ENCODE assay signal across 9 mouse cellular contexts in the genomic region with DNA sequence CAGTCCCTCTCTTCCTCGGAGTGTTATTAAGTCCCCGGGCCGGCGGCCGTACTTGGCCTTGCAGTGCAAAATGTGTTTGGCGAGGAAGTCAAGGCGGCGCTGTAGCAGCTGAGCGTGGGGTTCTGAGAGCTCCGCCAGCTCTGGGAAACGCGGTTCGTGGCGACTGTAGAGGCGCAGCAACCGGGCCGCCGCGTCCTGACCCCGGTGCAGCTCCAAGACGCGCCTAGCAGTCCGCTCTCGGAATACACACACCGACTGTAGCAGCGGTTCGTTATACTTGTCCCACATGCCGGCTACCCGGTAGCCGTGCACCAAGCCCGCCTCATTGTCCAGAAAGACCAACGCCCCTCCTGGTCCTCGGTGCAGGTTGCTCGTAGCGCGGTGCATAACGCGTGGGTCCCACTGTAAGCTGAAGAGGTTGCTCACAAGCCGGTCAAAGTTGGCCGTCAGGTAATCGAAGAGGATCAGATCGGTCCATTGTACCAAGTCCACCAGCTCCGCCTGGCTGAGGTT. TPM values are rescaled to one million over a fixed set of nuclear protein-coding genes. Genes with fewer than 3 reads are reported as not detected.
DNase-seq lines count a peak whose midpoint lies in the region; ATAC-seq and TF ChIP-seq lines count a peak whose summit lies in the region.
"Had no signal": no experiment of that assay in that cellular context is flagged by ENCODE, and none has a peak within 500 bp of the region (broad histone marks: within the 10 kb centered on the region; RNA-seq: fewer than 3 reads in every experiment).

No protein-coding gene starts in this region.

- H3K9ac ChIP-seq in ES-Bruce4 (ENCODE audit: low read depth, poor library complexity, severe bottlenecking), result peak overlapping the region; percentile 87
- peak overlapping the region; percentile 95 for H3K9ac ChIP-seq in forebrain, embryonic 14.5 days (ENCODE audit: low read length)
- peak overlapping the region; percentile 78 for H3K9ac ChIP-seq in heart, embryonic 16.5 days (ENCODE audit: low read length)
- H3K9ac ChIP-seq in liver, embryonic 15.5 days, result no peak overlapping the region
- H3K9ac ChIP-seq in neural tube, embryonic 12.5 days, result peak overlapping the region; percentile 97

- ATAC-seq in forebrain, embryonic 14.5 days, result peak; percentile 22
- peak; percentile 24; the same call in 1 of the 2 replicates for ATAC-seq in heart, embryonic 16.5 days (replicated peaks; ENCODE audit: extremely low read depth, insufficient read depth, low FRiP score)
- no peak for ATAC-seq in liver, embryonic 15.5 days (ENCODE audit: insufficient read depth)
- peak; percentile 11 for ATAC-seq in neural tube, embryonic 12.5 days (ENCODE audit: low FRiP score, low read depth)

- TF ChIP-seq EP300 in ES-Bruce4 (IDR thresholded peaks at IDR 0.05; ENCODE audit: insufficient read depth, low read depth, low read length), result no peak

- no peaks in the 10 kb centered on the region for H3K27me3 ChIP-seq in ES-Bruce4 (ENCODE audit: control insufficient read depth, insufficient read depth, low read length, poor library complexity, severe bottlenecking)
- no peaks in the 10 kb centered on the region for H3K27me3 ChIP-seq in forebrain, embryonic 14.5 days (replicated peaks; ENCODE audit: control insufficient read depth, insufficient read depth, low read length)
- peaks cover 8% of the 10 kb centered on the region for H3K27me3 ChIP-seq in heart, embryonic 16.5 days (ENCODE audit: control insufficient read depth, insufficient read depth, low read length)
- peaks cover 72% of the 10 kb centered on the region for H3K27me3 ChIP-seq in liver, embryonic 15.5 days
- no peaks in the 10 kb centered on the region for H3K27me3 ChIP-seq in neural tube, embryonic 12.5 days (replicated peaks)
- H3K27me3 ChIP-seq: Patski had no signal

- peak overlapping the region; percentile 78 for H3K4me2 ChIP-seq in forebrain, embryonic 14.5 days (ENCODE audit: low read length)
- peak overlapping the region; percentile 98 for H3K4me2 ChIP-seq in heart, embryonic 16.5 days (ENCODE audit: low read depth, low read length)
- H3K4me2 ChIP-seq in liver, embryonic 15.5 days, result peak overlapping the region; percentile 78
- H3K4me2 ChIP-seq in neural tube, embryonic 12.5 days (replicated peaks), result peak overlapping the region; percentile 92

- TF ChIP-seq POLR2A in ES-Bruce4 (IDR thresholded peaks at IDR 0.05; ENCODE audit: insufficient read depth, low read length), result no peak

- under 1% methylated on average over 43 of the region's 43 CpGs for WGBS in forebrain, embryonic 14.5 days
- under 1% methylated on average over 43 of the region's 43 CpGs for WGBS in heart, embryonic 16.5 days
- WGBS in liver, embryonic 15.5 days (ENCODE audit: insufficient replicate concordance), result under 1% methylated on average over 43 of the region's 43 CpGs
- under 1% methylated on average over 43 of the region's 43 CpGs for WGBS in neural tube, embryonic 12.5 days

- peak; percentile 66 for DNase-seq in cerebellum, adult 11 months
- peak; percentile 80 for DNase-seq in forebrain, embryonic 14.5 days (ENCODE audit: low spot score)
- DNase-seq in kidney, postnatal 14 days, result peak; percentile 71
- DNase-seq in testis, postnatal 14 days (ENCODE audit: low spot score), result peak; percentile 45

- TF ChIP-seq CTCF in ES-Bruce4 (IDR thresholded peaks at IDR 0.05; ENCODE audit: low read depth, low read length), result no peak

- H3K4me3 ChIP-seq in ES-Bruce4 (ENCODE audit: low read depth, low read length), result peak overlapping the region; percentile 64
- peak overlapping the region; percentile 86 for H3K4me3 ChIP-seq in forebrain, embryonic 14.5 days (ENCODE audit: low read depth, low read length)
- H3K4me3 ChIP-seq in heart, embryonic 16.5 days (ENCODE audit: low read length), result peak overlapping the region; percentile 79
- H3K4me3 ChIP-seq in liver, embryonic 15.5 days (replicated peaks), result peak overlapping the region; percentile 55
- peak overlapping the region; percentile 88 for H3K4me3 ChIP-seq in neural tube, embryonic 12.5 days

- no peaks in the 10 kb centered on the region for H3K9me3 ChIP-seq in ES-Bruce4 (replicated peaks; ENCODE audit: control insufficient read depth, insufficient read depth, low read length, poor library complexity, severe bottlenecking)
- H3K9me3 ChIP-seq in forebrain, embryonic 14.5 days (replicated peaks; ENCODE audit: control insufficient read depth, low read length), result no peaks in the 10 kb centered on the region
- no peaks in the 10 kb centered on the region; the same call in 1 of the 2 replicates for H3K9me3 ChIP-seq in heart, embryonic 16.5 days (replicated peaks; ENCODE audit: control insufficient read depth, low read length)
- no peaks in the 10 kb centered on the region for H3K9me3 ChIP-seq in liver, embryonic 15.5 days (replicated peaks)
- no peaks in the 10 kb centered on the region for H3K9me3 ChIP-seq in neural tube, embryonic 12.5 days

- H3K4me1 ChIP-seq in ES-Bruce4 (ENCODE audit: control insufficient read depth, insufficient read depth, low read length), result no peaks in the 10 kb centered on the region
- H3K4me1 ChIP-seq in forebrain, embryonic 14.5 days (ENCODE audit: control insufficient read depth, insufficient read depth, low read length), result peaks cover 16% of the 10 kb centered on the region
- peaks cover 15% of the 10 kb centered on the region; the same call in 1 of the 2 replicates for H3K4me1 ChIP-seq in heart, embryonic 16.5 days (ENCODE audit: control insufficient read depth, insufficient read depth, low read length)
- H3K4me1 ChIP-seq in liver, embryonic 15.5 days (replicated peaks), result peaks cover 13% of the 10 kb centered on the region
- peaks cover 14% of the 10 kb centered on the region for H3K4me1 ChIP-seq in neural tube, embryonic 12.5 days

- no peaks in the 10 kb centered on the region for H3K36me3 ChIP-seq in ES-Bruce4 (ENCODE audit: control insufficient read depth, insufficient read depth, low read length, poor library complexity, severe bottlenecking)
- no peaks in the 10 kb centered on the region for H3K36me3 ChIP-seq in forebrain, embryonic 14.5 days (ENCODE audit: control insufficient read depth, insufficient read depth, low read length)
- H3K36me3 ChIP-seq in heart, embryonic 16.5 days (ENCODE audit: control insufficient read depth, insufficient read depth), result no peaks in the 10 kb centered on the region
- H3K36me3 ChIP-seq in liver, embryonic 15.5 days (replicated peaks), result no peaks in the 10 kb centered on the region
- H3K36me3 ChIP-seq in neural tube, embryonic 12.5 days, result 0 out of 2 replicates have a peak, but pooled peaks cover 3% of the 10 kb centered on the region

- no peak overlapping the region for H3K27ac ChIP-seq in ES-Bruce4 (ENCODE audit: insufficient read depth, low read length)
- peak overlapping the region; percentile 96 for H3K27ac ChIP-seq in forebrain, embryonic 14.5 days (ENCODE audit: low read depth, low read length)
- no peak overlapping the region for H3K27ac ChIP-seq in heart, embryonic 16.5 days (ENCODE audit: low read length)
- no peak overlapping the region for H3K27ac ChIP-seq in liver, embryonic 15.5 days (replicated peaks)
- H3K27ac ChIP-seq in neural tube, embryonic 12.5 days, result peak overlapping the region; percentile 91

RNA-seq across cellular contexts. Expression of gene Fjx1, which starts 2.0 kb away (rescaled TPM):
- polyA plus RNA-seq in ES-Bruce4 (2011; ENCODE audit: insufficient read depth, insufficient read length, low read depth, missing spikeins), result 1.9 and 2.7 TPM in 2 replicates
- 21.7 and 25.0 TPM in 2 replicates for polyA plus RNA-seq in forebrain, embryonic 14.5 days (2014; fragmentation: Nextera tagmentation; extraction: Ambion mirVana)
- 1.6 and 1.7 TPM in 2 replicates for polyA plus RNA-seq in heart, embryonic 16.5 days (2015; fragmentation: Nextera tagmentation; extraction: Ambion mirVana)
- 0.37 and 0.43 TPM in 2 replicates for polyA plus RNA-seq in liver, embryonic 15.5 days (2015; fragmentation: Nextera tagmentation; extraction: Ambion mirVana)
- polyA plus RNA-seq in neural tube, embryonic 12.5 days (2016; fragmentation: Nextera tagmentation; extraction: Ambion mirVana), result 47.3 and 52.4 TPM in 2 replicates

RNA-seq across cellular contexts. Expression of gene Trim44, which starts 42.7 kb away (rescaled TPM):
- 53.9 and 56.5 TPM in 2 replicates for polyA plus RNA-seq in ES-Bruce4 (2011; ENCODE audit: insufficient read depth, insufficient read length, low read depth, missing spikeins)
- polyA plus RNA-seq in forebrain, embryonic 14.5 days (2014; fragmentation: Nextera tagmentation; extraction: Ambion mirVana), result 29.8 and 34.6 TPM in 2 replicates
- 16.1 and 19.1 TPM in 2 replicates for polyA plus RNA-seq in heart, embryonic 16.5 days (2015; fragmentation: Nextera tagmentation; extraction: Ambion mirVana)
- polyA plus RNA-seq in liver, embryonic 15.5 days (2015; fragmentation: Nextera tagmentation; extraction: Ambion mirVana), result 6.2 and 6.4 TPM in 2 replicates
- polyA plus RNA-seq in neural tube, embryonic 12.5 days (2016; fragmentation: Nextera tagmentation; extraction: Ambion mirVana), result 61.5 and 67.9 TPM in 2 replicates

Comparison
In these comparisons a context has a peak if more than half of its experiments do, and no peak if none do; other contexts are left out.
1. H3K27ac ChIP-seq: peak in forebrain, embryonic 14.5 days (single experiment) and neural tube, embryonic 12.5 days (single experiment); none in ES-Bruce4 (single experiment), heart, embryonic 16.5 days (single experiment) and liver, embryonic 15.5 days (single experiment).
2. Peak in every context shown above with its lines, with median percentiles within 50 percentile points of each other: H3K4me3 ChIP-seq, DNase-seq and H3K4me2 ChIP-seq.